Mouse (Mus musculus): ENCODE results near the gene Olfr221.

DNA sequence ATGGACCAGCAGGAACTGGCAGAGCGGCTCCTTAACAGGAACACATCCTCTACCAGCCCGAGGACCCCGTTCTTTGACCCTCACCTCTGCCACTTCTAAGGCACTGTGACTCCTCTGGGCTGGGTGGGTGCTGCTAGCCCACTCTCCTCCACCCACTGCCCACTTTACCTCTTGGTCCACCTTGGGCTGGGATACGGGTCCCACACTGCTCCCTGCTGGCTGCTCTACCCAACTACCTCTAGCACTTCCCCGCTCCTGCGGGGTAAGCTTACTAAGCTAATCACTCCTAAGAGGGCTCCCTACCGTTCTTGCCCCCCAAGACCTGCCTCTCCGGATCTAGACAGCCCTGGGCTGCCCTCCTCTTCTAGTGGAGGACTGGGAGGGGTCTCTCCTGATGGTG, 36.0 kb downstream of the Olfr221 start:
- TF ChIP-seq POLR2A (IDR thresholded peaks at IDR 0.05; ENCODE audit: low read depth, low read length) (peak; percentile 20; the same call in 1 of the 2 replicates), CTCF (IDR thresholded peaks at IDR 0.05; ENCODE audit: borderline replicate concordance, insufficient read depth, low read length) (no peak; the same call in 1 of the 2 replicates)

Data from embryonic fibroblast, embryonic 13.5 days (primary cell).